Mouse (Mus musculus) bone marrow macrophage, adult 2 months (primary cell): ENCODE data around the gene Efna1.
A peak's percentile ranks its signal among the peaks of the same experiment; 100 is the strongest.

Source experiments
- CTCF ChIP-seq: IDR thresholded peaks from 2 replicates; pipeline ENCODE4 v1.5.1; 2012; ENCODE audit warnings: low read depth, mild to moderate bottlenecking, low read length, moderate library complexity
- POLR2A ChIP-seq: IDR thresholded peaks from 2 replicates; pipeline ENCODE4 v1.6.1; 2012; ENCODE audit warnings: mild to moderate bottlenecking, low read depth, low read length, borderline replicate concordance

- TF ChIP-seq CTCF (peak; percentile 96), POLR2A (no peak)
These were observed 52.8 kb downstream of the Efna1 start for GRCm38 (mm10) chr3:89228180-89228549.
